Mouse (Mus musculus) c-Kit-negative CD71-positive TER-119-positive erythroid progenitor cells, embryonic 14.5 days (primary cell): Measurements from ENCODE around the gene Mpv17l2.

Experiments used
- DNase-seq: peaks from one replicate; pipeline ENCODE4 v3.0.0-alpha.2; 2013; ENCODE audit warnings: low read depth, low spot score

The Mpv17l2 gene

DNA sequence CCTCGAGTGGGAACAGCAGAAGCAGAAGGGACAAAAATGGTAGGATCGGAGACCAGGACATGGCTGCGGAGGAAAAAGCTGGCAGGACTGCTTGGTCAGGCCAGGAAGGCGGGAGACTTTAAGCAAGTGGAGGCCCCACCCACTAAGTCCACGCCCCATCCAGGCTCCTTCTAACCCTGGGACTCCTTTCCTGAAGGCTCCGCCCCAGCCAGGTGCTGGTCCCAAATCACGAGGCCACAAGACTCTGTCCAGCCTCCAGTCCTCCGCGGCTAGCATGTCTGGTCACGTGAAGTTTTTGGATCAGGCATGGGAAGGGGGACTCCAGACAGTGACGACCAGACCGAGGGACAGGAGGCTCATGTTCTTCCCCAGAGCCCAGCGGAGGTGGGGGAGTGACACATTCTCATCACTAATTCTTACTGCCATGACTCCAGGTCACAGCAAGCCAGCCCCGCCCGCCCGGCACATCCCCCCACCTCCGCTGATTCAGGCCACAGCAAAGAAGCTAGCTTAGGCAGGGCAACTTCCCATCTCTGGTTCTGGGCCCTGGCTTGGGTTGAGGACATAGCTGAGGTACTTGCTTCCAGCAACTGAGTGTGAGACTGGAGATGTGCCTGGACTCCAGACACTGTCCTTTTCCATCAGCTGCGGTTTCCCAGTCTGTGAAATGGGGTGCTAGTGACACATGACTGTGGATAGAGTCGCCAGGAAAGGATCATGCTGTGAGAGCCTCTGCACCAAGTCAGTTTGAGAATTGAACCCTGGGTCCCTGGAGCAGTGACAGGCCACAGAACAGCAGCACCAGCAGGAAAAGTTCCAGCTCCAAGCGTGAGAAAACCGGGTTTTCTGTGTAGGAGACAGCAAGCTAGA lies 6.1 kb upstream of the Mpv17l2 start:
- DNase-seq, result peak; percentile 83

- no peak for DNase-seq
Observed at GRCm38 (mm10) chr8:70765838-70766570, 5.3 kb upstream of the Mpv17l2 start.

DNA sequence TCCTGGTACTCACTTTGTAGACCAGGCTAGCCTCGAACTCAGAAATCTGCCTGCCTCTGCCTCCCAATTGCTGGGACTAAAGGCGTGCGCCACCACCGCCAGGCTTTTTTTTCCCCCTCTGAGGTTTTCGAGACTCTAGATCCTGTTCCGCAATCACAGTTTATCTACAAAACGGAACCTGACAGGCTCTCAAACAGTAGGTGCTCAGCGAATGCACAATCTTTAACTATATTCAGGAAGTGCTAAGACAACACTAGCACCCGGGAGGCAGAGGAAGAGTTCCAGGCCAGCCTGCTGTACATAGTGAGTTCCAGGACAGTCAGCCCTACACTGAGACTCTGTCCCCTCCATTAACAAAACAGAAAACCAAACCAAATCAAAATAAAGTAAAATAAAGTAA lies 4.6 kb upstream of the Mpv17l2 start:
- DNase-seq, result no peak

GRCm38 (mm10) chr8:70764676-70765075 lies 3.9 kb upstream of the Mpv17l2 start:
- DNase-seq, result no peak

- peak; percentile 78 for DNase-seq
Observed at GRCm38 (mm10) chr8:70764026-70764425, 3.3 kb upstream of the Mpv17l2 start.

GRCm38 (mm10) chr8:70763354-70763753 lies 2.6 kb upstream of the Mpv17l2 start:
- DNase-seq, result no peak

DNA sequence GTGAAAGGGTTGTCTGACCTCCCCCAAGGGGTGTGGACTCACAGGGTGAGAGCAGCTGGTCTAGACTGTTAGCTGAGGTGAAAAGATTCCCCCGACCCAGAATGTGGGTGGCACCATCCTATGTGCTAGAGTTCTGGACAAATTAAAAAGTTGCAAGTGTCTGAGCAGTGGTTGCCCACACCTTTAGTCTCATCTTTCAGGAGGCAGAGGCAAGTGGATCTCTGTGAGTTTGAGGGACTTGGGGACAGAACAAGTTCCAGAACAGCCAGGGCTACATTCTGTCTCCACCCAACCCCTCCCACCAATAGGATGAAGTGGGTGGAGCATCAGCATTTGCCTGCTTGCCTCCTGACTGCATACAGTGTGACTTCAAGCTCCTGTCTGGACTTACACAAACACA lies 1.4 kb upstream of the Mpv17l2 start:
- peak; percentile 81 for DNase-seq

DNA sequence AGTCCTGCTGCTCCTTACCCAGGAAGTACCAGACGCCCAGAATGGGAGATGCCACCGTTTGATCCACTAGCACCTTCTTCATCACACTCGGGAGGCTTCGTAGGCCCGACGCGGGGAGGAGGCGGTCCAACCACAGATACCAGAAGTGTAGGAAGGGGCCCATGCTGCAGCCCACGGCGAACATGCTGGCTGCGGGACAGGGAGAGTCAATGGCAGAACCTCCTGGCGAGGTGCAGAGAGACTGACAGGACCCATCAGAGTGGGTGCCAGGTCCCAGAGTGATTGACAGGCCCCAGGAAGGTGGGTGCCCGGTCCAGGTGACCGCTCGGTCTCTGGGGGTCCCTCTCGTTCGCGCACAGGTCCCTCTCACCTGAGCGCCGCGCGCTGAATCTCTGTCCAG lies 396 bp downstream of the Mpv17l2 start:
- no peak for DNase-seq

DNA sequence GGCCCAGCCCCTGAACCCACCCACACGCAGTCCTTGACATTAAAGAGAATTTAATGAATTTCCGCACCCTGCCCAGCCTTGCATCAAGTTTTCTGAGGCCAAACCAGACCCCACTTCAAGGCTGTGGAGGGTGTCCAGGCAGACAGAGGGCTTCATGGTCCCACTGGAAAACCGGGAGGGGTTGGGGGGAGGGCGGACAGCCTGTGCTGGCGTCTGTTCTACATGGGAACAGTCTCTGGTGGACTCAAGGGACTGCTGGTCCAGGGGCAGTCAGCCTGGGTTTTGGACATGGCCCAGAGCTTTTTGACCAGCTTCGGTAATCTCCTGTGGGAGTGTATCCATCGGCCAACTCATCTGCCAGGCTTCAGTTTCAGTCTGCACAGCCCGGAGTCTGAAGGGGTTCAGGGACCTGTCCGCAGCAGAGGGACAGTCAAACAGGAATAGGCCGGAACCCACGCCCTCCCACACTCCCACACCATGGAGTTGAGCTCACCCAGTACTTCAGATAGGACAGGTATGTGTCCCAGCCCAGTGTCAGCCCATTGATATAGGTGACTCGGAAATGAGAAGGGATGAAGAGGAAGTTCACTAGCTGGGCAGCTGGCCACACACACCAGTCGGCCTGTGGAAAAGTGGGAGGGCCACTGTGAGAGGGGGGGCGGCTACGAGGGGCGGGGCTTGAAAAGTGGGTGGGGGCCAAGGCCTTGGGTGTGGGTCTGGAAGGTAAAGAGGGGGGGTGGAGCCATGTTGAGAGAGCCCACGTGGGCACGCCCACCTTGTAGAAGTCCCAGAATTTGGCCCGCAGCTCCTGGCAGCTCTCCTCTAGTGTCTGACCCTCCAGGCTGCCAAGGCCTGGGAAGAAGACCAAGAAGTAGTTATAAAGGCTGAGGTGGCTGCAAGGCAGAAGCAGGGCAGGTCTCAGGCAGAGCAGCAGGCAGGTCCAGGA lies 1.9 kb downstream of the Mpv17l2 start:
- no peak for DNase-seq

DNA sequence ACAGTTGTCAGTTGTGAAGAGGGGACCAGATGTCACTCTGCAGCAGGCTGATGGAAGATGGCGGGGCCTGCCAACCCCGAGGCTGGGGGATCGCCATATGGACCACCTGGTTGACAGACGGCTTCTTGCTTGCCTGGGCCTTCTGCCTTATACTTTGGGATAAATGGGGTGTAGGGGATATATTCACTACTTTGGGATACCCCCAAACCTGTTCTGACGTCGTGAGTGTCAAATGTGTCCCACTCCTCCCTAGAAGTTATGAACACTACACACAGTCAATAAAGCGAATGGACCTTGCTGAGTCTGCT lies 2.5 kb downstream of the Mpv17l2 start:
- DNase-seq, result no peak

DNA sequence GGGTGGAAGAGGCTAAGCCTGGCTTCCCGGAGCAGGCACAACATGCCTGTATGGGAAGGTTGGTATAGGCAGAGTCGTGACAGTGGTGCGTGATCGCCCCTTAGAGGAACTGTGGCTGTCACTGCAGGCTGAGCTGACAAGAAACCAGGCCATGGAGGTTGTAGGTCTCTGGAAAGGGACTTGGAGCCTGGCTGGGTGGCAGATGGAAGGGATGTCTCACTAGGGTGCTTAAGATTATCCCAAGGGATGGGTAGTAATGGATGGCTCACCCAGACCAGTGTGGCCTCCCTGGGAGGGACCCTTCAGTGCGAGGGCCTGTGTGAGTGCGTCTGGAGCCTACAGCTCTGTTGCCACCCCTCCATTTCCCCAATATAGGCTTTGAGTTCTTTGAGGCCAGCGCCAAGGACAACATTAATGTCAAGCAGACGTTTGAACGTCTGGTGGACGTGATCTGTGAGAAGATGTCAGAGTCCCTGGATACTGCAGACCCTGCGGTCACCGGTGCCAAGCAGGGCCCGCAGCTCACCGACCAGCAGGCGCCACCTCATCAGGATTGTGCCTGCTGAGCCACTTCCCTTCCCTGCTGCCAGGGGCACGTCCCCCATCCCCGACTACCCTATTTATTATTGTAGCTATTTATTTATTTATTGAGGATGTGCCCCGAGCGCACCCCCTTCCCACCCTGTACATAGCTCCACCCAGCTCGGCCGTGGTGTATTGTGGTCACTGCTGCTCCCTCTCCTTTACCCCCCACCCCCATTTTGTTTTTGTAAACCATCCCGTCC lies 3.0 kb downstream of the Mpv17l2 start:
- DNase-seq, result no peak

DNA sequence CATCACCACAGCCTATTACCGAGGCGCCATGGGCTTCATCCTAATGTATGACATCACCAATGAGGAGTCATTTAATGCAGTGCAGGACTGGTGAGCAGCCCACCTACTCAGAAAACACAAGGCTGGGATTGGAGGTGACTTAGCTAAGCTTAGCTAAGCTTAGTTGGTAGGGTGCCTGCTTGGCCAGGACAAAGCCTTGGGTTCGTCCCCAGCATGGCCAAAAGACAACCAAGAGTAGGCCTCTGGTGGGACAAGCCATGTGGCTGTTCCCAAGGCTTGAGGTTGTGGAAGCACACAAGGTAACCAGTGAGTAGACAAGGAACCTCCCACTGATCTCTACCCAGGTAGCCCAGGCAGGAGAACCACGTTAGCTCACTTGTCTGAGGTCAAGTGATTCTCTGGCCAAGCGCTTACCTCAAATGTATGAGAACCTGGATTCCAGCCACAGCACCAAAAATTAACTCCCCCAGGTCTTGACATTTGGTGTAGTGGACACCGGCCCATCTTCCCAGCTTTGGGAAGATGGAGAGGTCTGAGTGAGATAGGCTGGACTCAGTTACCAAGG lies 4.2 kb downstream of the Mpv17l2 start:
- DNase-seq, result no peak

DNA sequence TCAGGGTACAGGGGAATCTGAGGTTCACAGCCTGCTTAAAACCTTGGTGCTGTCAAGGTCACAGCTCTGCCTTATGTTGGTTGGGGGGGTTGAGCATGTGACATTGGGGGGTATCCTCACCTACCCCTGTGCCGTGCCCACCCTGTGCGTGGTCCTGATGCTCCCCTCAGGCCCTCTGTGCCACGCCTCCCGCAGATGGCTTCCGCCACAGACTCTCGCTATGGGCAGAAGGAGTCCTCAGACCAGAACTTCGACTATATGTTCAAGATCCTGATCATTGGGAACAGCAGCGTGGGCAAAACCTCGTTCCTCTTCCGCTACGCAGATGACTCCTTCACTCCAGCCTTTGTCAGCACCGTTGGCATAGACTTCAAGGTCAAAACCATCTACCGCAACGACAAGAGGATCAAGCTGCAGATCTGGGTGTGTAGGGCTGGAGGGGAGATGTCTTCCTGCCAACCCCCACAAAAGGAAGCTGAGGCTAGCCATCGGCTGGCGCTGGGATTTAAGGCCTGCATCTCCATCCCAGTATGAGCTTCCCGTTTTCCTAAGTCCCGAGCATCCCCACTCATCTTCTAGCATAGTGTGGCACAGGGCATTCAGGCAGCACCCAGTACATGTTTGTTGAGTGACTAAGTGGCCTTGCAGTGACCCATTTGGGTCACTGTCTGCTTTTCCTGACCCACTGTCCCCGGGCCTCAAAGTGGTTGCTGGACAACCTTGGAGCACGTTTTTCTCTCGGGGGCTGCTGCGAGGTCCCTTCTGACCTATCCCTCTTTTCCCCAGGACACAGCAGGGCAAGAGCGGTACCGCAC lies 4.9 kb downstream of the Mpv17l2 start:
- DNase-seq, result no peak

- DNase-seq, result no peak
Observed at GRCm38 (mm10) chr8:70754871-70755660, 5.7 kb downstream of the Mpv17l2 start.

DNA sequence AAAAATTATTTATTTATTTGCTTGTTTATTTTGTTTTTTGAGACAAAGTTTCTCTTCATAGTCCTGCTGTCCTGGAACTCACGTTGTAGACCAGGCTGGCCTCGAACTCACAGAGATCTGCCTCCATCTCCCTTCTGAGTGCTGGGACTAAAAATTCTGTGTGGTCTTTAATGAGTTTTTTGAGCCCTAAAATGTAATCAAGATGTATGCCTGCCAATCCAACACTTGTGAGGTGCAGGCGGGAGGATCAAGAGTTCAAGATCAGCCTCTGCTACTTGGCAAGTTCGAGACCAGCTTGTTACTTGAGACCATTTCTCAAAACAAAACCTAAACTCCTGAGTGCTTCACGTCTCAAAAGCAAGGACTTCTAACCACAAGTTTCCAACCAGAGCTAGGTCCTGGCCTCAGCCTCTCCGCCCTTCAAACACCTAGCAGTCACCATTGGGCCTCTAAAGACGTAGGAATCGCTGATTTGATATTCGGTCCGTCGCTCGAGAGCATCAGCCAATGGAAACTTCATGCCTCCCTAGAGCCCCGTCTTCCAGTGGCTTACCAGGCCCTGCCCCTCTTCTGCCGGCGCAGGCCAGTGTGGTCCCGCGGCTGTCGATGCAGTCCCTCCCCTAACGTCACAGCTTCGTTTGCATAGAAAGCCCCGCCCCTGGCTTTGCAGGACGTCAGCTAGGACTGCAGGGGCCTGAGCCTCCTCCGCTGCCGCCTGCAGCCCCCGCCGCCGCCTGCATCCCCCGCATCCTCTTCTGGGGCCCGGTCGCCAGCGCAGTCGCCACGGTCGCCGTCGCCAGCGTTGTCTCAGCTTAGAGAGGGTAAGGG lies 6.5 kb downstream of the Mpv17l2 start, which contains the start of gene Rab3a:
Gene Rab3a, plus strand, starts transcription at position 637 of the 828 bp plus-strand sequence.
- DNase-seq, result peak; percentile 92

GRCm38 (mm10) chr8:70753151-70753550 lies 7.6 kb downstream of the Mpv17l2 start:
- DNase-seq, result no peak

GRCm38 (mm10) chr8:70752000-70752764 lies 8.6 kb downstream of the Mpv17l2 start:
- no peak for DNase-seq
